Mouse (Mus musculus): Measurements from ENCODE around the gene A630001G21Rik.
"Not testable (repeated sequence)": the region's sequence is repeated elsewhere in the genome, so short reads cannot be mapped to it uniquely, and the experiment has no call there.

The A630001G21Rik gene

GRCm38 (mm10) chr1:85778436-85778835, at the start of gene A630001G21Rik:
A630001G21Rik (minus strand) TSS chr1:85778643.
- DNase-seq (ENCODE audit: low spot score in 2 of 2), result no peak

DNA sequence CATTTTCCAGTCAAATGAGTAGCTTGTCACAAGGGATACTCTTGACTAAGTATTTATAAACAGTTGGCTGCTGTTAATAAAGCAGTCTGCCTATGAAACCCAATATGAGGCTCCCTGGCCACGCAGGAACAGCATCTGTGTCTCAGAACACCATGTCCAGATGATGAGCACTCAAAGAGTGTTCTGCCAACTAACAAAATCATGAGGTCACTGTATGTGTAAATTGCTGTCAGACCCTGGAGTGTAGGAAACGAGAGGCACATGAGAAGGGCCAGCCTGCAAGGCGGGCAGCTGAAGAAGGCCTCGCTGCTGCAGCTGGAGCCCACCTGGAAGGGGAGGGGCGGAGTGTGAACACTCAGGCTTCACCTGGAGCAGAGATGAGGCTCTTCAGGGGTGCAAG, 48.7 kb upstream of the A630001G21Rik start:
- DNase-seq (ENCODE audit: low spot score in 2 of 2), result no peak

GRCm38 (mm10) chr1:85824905-85825304, 46.5 kb upstream of the A630001G21Rik start:
- no peak for DNase-seq (ENCODE audit: low spot score in 2 of 2)

DNA sequence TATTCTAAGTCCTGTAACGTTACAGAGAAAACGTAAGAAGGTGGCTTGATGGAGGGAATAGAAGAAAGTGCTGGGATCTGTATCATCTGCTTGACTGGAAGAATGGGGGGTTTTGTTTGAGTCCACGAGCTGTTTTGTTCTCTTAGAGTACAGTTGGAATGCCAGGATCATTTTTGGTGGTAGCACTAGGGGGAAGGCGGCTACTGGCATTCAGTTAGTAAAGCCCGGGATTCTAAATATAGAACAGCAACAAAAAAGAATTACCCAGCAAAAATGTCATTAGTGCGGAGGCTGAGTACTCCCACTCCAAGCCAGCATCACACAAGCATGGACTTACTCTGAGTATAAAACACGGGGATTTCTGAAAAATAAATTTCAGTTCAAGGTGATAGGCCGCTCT, 43.8 kb upstream of the A630001G21Rik start:
- no peak for DNase-seq (ENCODE audit: low spot score in 2 of 2)

DNA sequence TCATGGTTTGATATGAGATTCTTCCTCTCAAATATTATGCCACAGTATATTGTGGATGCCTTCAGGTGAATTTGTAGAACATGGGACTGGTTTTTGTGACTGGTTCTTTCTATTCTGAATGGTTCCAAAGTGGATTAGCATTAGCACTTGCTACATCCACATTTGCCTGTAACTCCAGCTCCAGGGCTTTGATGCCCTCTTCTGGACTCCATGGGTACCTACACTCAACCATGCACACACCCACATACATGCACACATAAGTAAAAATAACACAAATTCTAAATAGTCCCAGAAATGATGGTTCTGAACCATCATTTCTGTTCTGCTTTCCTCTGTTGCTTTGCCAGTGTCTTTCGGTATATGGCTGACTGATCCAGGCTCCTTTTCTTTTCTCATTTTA, 41.3 kb upstream of the A630001G21Rik start:
- DNase-seq (ENCODE audit: low spot score in 2 of 2), result no peak

DNA sequence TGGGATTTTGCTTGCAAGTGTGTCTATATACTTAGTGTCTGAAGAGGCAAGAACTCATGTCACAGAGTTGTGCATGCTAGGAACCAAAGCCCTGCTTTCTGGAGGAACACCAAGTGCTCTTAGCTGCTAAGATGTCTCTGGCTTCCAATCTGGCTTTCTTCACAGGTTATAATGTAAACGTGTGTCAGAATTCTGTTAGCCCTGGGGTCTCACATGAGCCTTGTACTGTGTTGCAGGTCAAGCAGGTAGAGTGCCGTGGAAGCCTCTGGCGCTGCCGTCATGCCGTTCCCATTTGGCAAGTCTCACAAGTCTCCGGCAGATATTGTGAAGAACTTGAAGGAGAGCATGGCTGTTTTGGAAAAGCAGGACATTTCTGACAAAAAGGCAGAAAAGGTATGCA, 39.7 kb upstream of the A630001G21Rik start:
- DNase-seq (ENCODE audit: low spot score in 2 of 2), result no peak

DNA sequence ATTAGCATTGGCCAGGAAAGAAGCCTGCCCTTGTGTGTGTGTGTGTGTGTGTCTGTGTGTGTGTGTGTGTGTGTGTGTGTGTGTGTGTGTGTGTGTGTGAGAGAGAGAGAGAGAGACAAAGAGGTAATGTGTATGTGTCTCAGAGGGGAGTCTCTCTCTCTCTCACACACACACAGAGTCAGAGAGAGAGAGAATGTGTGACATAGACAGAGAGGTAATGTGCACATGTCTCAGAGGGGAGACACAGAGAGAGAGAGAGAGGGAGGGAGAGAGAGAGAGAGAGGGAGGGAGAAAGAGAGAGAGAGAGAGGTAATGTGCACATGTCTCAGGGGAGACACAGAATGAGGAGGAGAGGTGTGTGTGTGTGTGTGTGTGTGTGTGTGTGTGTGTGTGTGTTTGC, 35.8 kb upstream of the A630001G21Rik start:
- not testable (repeated sequence) for DNase-seq (ENCODE audit: low spot score in 2 of 2)

DNA sequence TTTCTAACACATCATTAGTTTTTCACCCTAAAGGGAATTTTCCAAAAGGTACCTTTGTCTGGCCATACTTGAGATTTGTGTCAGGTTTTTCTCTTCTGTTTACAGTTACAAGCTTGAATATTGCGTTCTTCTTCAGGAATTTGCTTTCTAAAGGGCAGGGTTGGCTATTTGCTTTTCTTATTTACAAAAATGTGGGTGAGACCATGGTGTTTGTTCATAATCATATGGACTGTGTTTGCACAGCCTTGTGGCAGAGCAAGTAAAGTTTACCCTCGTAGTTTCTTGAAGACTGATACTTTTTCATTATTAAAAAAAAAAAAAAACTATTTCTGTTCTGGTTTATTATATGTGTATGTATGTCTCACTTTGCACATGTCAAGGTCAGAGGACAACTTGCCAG, 32.3 kb upstream of the A630001G21Rik start:
- no peak for DNase-seq (ENCODE audit: low spot score in 2 of 2)

DNA sequence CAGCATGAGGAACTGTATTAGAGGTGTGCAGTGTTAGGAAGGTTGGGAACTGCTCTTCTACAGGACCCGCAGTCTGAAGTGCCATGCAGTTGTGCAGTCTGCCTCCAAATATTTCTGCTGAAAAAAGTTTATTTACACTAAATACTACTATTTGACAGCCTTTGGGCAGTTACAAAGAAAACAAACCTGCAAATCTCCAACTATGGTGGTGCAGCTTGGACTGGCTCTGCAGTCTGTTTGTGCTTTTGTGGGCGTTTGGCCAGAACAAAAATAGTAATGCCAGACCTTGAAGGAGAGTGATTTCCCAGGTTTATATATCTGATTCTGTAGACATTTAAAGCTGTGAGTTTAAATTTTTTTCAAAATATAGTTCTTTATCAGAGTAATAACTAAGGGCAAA, 31.9 kb upstream of the A630001G21Rik start:
- no peak for DNase-seq (ENCODE audit: low spot score in 2 of 2)

DNA sequence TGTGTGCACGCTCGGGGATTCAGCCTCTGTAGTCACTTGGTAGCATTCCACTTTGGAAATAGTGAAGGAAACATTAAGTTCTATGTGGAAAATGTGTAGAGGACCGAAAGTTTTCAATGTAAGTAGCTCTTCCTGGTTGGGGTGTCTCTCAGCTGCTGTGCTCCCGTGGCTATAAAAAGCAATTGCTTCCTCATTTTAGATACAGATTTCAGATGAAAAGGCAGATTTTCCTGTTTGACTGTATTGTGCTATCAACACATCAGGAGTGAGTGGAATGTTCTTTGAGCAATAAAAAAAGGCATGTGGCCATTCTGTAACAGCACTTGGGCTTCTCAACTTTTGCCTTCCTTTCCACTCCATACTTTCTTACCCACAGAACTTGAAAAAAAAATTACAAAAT, 30.8 kb upstream of the A630001G21Rik start:
- no peak for DNase-seq (ENCODE audit: low spot score in 2 of 2)

- DNase-seq (ENCODE audit: low spot score in 2 of 2), result no peak
Observed at GRCm38 (mm10) chr1:85804551-85804950, 26.1 kb upstream of the A630001G21Rik start.

DNA sequence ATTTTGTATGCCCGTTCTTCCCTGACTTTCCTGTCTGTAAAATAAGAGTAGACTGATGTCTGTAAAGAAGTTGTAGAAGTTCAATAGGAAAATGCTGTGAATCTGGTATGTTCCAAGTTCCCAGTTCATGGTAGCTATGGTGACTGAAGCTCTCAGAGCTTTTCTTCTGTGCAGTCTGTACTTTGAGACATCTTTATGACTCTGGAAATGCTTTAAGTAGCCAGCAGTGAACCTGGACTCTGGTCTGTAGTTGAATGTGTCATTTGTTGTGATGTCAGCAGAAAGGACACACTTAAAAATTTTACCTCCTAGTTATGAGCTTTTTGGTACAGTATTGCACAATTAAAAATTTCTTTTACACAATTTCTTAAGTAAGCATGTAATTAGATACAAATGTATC, 24.1 kb upstream of the A630001G21Rik start:
- DNase-seq (ENCODE audit: low spot score in 2 of 2), result no peak

- DNase-seq (ENCODE audit: low spot score in 2 of 2), result no peak
Observed at GRCm38 (mm10) chr1:85799776-85800175, 21.3 kb upstream of the A630001G21Rik start.

DNA sequence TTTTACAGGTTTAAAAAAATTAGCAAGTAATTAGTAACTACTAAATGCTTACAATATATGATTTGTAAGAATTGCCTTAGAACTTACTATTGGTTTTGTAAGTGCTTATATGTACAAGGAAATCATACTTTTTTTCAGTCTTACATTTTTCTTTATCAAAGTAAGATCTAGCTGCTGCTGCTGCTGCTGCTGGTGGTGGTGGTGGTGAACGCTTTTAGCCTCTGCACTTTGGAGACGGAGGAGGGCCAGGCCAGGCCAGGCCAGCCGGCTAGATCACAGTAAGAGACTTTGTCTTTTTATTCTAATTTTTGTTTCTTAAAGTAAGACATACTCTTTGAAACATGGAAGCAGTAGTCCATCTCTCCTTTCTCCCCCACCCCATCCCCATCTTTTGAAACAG, 16.8 kb upstream of the A630001G21Rik start:
- no peak for DNase-seq (ENCODE audit: low spot score in 2 of 2)

DNA sequence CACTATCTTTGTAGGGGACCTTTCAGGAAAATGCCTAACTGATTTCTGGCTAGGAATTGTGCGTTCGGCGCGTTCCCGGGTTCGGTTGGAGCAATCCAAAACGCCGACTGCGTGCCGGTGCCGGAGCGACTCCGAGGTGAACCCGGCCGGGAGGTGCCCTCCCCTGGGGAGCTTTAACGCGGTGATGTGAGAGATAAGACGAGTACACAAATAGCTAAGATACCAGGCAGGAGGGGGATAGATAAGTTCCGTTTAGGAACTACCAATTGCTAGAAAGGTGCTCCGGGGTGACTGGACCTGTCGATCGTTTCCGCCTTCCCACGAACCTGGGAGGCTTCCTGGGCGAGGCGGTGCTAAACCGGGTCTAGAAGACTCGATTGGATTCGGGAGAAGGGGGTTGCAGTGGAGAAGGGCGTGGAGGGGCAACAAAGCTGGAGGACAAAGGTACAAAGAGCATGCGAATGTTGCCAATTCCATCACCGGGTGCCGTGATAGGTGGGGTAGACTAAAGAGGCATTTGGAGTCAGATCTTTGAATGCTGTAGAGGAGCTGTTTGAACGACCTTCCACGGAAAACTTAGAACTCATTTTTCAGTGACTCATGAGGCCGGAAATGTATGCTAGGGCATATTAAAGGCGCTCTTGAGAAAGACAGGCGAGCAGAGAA, 15.8 kb upstream of the A630001G21Rik start:
- DNase-seq (ENCODE audit: low spot score in 2 of 2), result peak; percentile 42 to 46

GRCm38 (mm10) chr1:85793208-85794105, 15.0 kb upstream of the A630001G21Rik start, which contains the start of gene Cab39:
Cab39 (plus strand) TSS chr1:85793441.
- peak; percentile 91 for DNase-seq (ENCODE audit: low spot score in 2 of 2)

DNA sequence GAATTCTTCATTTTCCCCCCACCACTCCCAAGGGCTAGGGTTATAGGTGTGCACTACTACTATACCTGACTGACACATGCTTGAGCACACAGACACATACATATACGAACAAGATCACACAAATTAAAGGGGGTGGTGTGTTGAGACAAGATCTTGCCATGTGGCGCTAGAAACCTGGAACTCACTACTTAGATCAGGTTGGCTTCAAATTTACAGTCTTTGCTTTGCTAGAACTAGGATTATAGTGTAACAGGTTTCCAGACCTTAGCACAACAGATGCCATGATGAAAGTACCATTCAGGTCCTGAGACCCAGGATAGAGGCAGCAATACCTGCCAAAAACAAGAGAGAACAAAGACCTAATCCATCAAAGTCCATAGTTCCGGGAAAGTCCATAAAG, 13.0 kb upstream of the A630001G21Rik start:
- no peak for DNase-seq (ENCODE audit: low spot score in 2 of 2)

DNA sequence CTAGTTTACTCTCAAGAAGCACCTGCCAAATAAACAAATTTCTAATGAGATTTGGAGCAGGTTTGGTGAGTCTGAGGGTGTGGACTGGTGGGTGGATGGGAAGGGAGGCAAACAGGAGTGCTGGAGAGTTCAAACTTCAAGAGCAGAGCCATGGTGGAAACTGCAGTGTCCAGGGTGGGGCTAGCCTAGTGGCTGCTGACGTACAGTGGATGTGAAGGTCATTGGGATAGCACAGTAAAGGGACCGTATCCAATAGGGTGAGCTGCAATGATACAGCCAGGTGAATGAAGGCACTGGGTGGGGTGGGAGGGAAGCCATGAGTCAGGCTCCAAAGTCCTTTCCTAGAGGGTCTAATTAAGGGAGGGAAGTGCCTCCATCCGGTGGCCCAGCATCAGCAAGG, 12.1 kb upstream of the A630001G21Rik start:
- no peak for DNase-seq (ENCODE audit: low spot score in 2 of 2)

DNA sequence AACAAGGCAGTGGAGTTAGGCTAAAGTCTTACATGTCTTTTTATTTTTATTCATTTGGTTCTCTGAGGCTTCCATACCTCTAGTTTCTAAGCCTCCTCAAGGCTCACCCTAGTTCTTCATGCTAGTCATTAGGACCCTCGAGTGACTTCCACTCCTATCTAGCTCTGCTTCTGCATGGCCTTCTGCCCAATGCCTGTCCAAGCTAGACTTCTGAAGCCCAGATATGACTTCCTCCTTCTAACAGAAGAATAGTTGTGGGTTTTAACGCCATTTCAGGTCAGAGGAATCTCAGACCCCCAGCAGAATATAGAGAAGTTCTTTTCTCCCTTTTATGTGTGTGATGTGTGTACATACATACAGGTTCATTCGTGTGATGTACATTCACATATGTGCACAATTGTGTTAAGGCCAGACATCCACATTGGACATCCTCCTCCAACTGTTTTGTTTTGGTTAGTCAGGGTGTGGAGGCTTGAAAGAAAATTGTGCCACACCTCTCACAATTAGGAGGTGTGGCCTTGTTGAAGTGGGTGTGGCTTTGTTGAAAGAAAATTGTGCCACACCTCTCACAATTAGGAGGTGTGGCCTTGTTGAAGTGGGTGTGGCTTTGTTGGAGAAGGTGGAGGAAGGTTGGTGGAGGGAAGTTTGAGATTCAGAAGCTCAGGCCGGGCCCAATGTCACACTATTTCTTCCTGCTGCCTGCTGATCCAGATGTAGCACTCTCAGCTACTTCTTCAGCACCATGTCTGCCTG, 1.2 kb upstream of the A630001G21Rik start:
- DNase-seq (ENCODE audit: low spot score in 2 of 2), result no peak

- no peak for DNase-seq (ENCODE audit: low spot score in 2 of 2)
Observed at GRCm38 (mm10) chr1:85779012-85779411, 569 bp upstream of the A630001G21Rik start.

DNA sequence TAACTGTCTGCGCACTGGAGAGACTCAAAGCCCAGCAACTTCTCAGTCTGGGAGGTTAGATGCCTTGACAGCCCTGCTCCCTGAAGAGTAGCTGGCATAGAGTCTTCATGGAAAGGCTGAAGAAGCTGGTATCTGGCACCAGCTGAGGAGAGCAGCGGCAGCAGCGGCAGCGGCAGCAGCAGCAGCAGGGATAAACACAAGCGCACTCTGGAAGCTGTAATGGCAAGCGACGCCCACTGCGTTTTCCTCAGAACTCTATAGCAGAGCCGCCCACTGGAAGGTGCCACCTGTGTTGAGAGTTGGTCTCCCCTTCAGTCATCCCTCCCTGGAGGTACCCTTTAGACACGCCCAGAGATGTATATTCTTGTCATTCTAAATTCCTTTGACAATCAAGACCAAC, 2.3 kb downstream of the A630001G21Rik start:
- DNase-seq (ENCODE audit: low spot score in 2 of 2), result no peak

DNA sequence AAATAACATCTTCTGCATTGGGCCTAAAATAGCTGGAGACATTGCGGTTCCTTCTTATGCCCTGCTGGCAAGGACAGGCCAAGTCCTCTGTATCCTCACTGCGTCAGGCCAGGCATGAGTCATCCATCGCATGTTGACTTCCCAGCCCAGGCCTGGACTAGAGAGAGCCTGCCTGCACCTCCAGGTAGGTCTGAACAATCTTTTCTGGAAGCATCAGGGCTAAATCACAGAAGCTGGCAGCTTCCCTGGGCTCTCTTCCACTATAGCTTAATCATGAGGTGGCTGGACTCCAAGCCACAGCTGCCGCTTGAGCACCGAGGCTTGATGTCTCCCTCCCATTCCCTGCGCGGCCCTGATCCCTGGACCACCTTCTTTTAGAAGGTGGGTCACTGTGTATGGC, 3.3 kb downstream of the A630001G21Rik start:
- DNase-seq (ENCODE audit: low spot score in 2 of 2), result no peak
